25 mouse cellular contexts compared by ENCODE assay signal in the genomic region with DNA sequence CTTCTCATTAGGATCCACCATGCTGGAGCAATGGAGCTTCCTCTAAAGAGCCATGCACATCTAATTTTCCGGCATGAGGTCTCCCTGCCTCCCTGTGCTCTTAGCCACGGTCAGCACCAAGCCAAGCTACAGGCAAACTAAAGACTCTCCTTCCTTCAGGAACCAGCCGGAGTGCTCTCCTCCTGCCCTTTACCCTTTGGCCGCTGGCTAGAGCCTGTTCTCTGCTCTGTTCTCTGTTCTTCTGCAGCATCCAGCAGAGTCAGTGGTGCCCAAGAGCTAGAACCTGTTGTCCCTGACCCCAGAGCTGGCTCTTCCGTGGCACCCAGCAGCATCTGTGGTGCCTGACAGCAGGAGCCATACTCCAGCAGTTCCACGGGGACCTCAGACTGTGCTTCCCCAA.
"Had no signal": no experiment of that assay in that cellular context is flagged by ENCODE, and none has a peak within 500 bp of the region (broad histone marks: within the 10 kb centered on the region; RNA-seq: fewer than 3 reads in every experiment).

No protein-coding gene starts in this region.

- ATAC-seq: forebrain, embryonic 16.5 days; hindbrain, embryonic 16.5 days; inflammation-experienced regulatory T-cells, adult 6 months; intestine, embryonic 15.5 days; intestine, postnatal 0 days had no signal

- H3K27me3 ChIP-seq: heart, embryonic 12.5 days; hindbrain, embryonic 12.5 days; intestine, embryonic 15.5 days; limb, embryonic 12.5 days; liver, embryonic 13.5 days; liver, embryonic 15.5 days had no signal

- H3K9me3 ChIP-seq: heart, embryonic 10.5 days; heart, embryonic 12.5 days; hindbrain, embryonic 10.5 days; hindbrain, embryonic 12.5 days; intestine, embryonic 15.5 days; limb, embryonic 10.5 days; limb, embryonic 12.5 days; liver, embryonic 13.5 days; liver, embryonic 15.5 days had no signal

- DNase-seq: gastrocnemius, adult 2 months; gastrocnemius, postnatal 10 days; gastrocnemius, postnatal 25 days; heart, adult 18-20 months; heart, postnatal 10 days; heart, postnatal 4 days; layer of hippocampus, adult 9-11 months; layer of hippocampus, postnatal 36 days; liver; liver, embryonic 13.5 days had no signal

- H3K9ac ChIP-seq: heart, embryonic 12.5 days; hindbrain, embryonic 12.5 days; hindbrain, embryonic 14.5 days; intestine, embryonic 15.5 days; limb, embryonic 12.5 days; liver, embryonic 13.5 days; liver, embryonic 15.5 days had no signal

- H3K27ac ChIP-seq: gastrocnemius, adult 2 months; heart, embryonic 10.5 days; hindbrain, embryonic 10.5 days; hindbrain, embryonic 12.5 days; hindbrain, embryonic 14.5 days; intestine, embryonic 15.5 days; kidney, postnatal 0 days; limb, embryonic 10.5 days; limb, embryonic 12.5 days; liver, embryonic 13.5 days; liver, embryonic 15.5 days had no signal

- H3K4me2 ChIP-seq: heart, embryonic 12.5 days; hindbrain, embryonic 12.5 days; hindbrain, embryonic 14.5 days; intestine, embryonic 15.5 days; limb, embryonic 12.5 days; liver, embryonic 11.5 days; liver, embryonic 13.5 days; liver, embryonic 15.5 days had no signal

- H3K4me3 ChIP-seq: gastrocnemius, adult 2 months; heart, embryonic 10.5 days; heart, embryonic 12.5 days; hindbrain, embryonic 10.5 days; hindbrain, embryonic 12.5 days; intestine, embryonic 15.5 days; limb, embryonic 10.5 days; limb, embryonic 12.5 days; liver, embryonic 13.5 days; liver, embryonic 15.5 days had no signal

- H3K36me3 ChIP-seq: heart, embryonic 10.5 days; heart, embryonic 12.5 days; hindbrain, embryonic 10.5 days; hindbrain, embryonic 12.5 days; intestine, embryonic 15.5 days; limb, embryonic 10.5 days; limb, embryonic 12.5 days; liver, embryonic 13.5 days; liver, embryonic 15.5 days had no signal

- H3K4me1 ChIP-seq: heart, embryonic 10.5 days; heart, embryonic 12.5 days; hindbrain, embryonic 10.5 days; hindbrain, embryonic 12.5 days; intestine, embryonic 15.5 days; limb, embryonic 10.5 days; liver, embryonic 13.5 days; liver, embryonic 15.5 days had no signal
